Mouse (Mus musculus): ENCODE data around the gene Rbfox1.

Gene Rbfox1

GRCm38 (mm10) chr16:6479094-6479590, 594.0 kb downstream of the Rbfox1 start:
- DNase-seq (ENCODE audit: low spot score): no peak

GRCm38 (mm10) chr16:6479616-6480410, 594.7 kb downstream of the Rbfox1 start:
- DNase-seq (ENCODE audit: low spot score): no peak

GRCm38 (mm10) chr16:6480411-6480728, 595.2 kb downstream of the Rbfox1 start:
- DNase-seq (ENCODE audit: low spot score): peak; percentile 87

GRCm38 (mm10) chr16:6483628-6484027, 598.5 kb downstream of the Rbfox1 start:
- no peak for DNase-seq (ENCODE audit: low spot score)

- DNase-seq (ENCODE audit: low spot score): no peak
These were observed 600.5 kb downstream of the Rbfox1 start for GRCm38 (mm10) chr16:6485631-6486030.

- DNase-seq (ENCODE audit: low spot score): no peak
These were observed 617.1 kb downstream of the Rbfox1 start for GRCm38 (mm10) chr16:6502219-6502618.

GRCm38 (mm10) chr16:6503573-6504331, 618.6 kb downstream of the Rbfox1 start:
- DNase-seq (ENCODE audit: low spot score): no peak

- DNase-seq (ENCODE audit: low spot score): no peak
These were observed 623.8 kb downstream of the Rbfox1 start for GRCm38 (mm10) chr16:6508924-6509323.

GRCm38 (mm10) chr16:6519474-6519873, 634.3 kb downstream of the Rbfox1 start:
- DNase-seq (ENCODE audit: low spot score): no peak

GRCm38 (mm10) chr16:6525507-6526170, 640.5 kb downstream of the Rbfox1 start:
- no peak for DNase-seq (ENCODE audit: low spot score)

- DNase-seq (ENCODE audit: low spot score): no peak
These were observed 646.3 kb downstream of the Rbfox1 start for GRCm38 (mm10) chr16:6531459-6531858.

GRCm38 (mm10) chr16:6532077-6532995, 647.2 kb downstream of the Rbfox1 start:
- DNase-seq (ENCODE audit: low spot score): no peak

GRCm38 (mm10) chr16:6555776-6556175, 670.6 kb downstream of the Rbfox1 start:
- no peak for DNase-seq (ENCODE audit: low spot score)

- DNase-seq (ENCODE audit: low spot score): no peak
These were observed 672.6 kb downstream of the Rbfox1 start for GRCm38 (mm10) chr16:6557726-6558125.

GRCm38 (mm10) chr16:6584700-6585099, 699.5 kb downstream of the Rbfox1 start:
- DNase-seq (ENCODE audit: low spot score): no peak

- DNase-seq (ENCODE audit: low spot score): no peak
These were observed 700.0 kb downstream of the Rbfox1 start for GRCm38 (mm10) chr16:6585204-6585603.

- DNase-seq (ENCODE audit: low spot score): no peak
These were observed 731.4 kb downstream of the Rbfox1 start for GRCm38 (mm10) chr16:6616526-6616925.

- no peak for DNase-seq (ENCODE audit: low spot score)
These were observed 755.2 kb downstream of the Rbfox1 start for GRCm38 (mm10) chr16:6640330-6640729.

- no peak for DNase-seq (ENCODE audit: low spot score)
These were observed 761.8 kb downstream of the Rbfox1 start for GRCm38 (mm10) chr16:6646941-6647340.

GRCm38 (mm10) chr16:6648753-6649152, 763.6 kb downstream of the Rbfox1 start:
- DNase-seq (ENCODE audit: low spot score): peak; percentile 24

- DNase-seq (ENCODE audit: low spot score): no peak
These were observed 773.4 kb downstream of the Rbfox1 start for GRCm38 (mm10) chr16:6658594-6658993.
